Mouse (Mus musculus) erythroid progenitor cell, adult 5-6 weeks (primary cell): Measurements from ENCODE around the gene Glod4. TPM values are rescaled to one million over a fixed set of nuclear protein-coding genes. Genes with fewer than 3 reads are reported as not detected.
A peak's percentile ranks its signal among the peaks of the same experiment; 100 is the strongest.

ENCODE experiments used
- ATAC-seq: replicated peaks from 2 replicates; pipeline ENCODE4 v1.8.0; 2016; ENCODE audit warnings: moderate number of reproducible peaks, mild to moderate bottlenecking, moderate TSS enrichment, inconsistent platforms; ENCODE audit not compliant: poor library complexity, low FRiP score, severe bottlenecking
- total RNA-seq, 2 experiments: library from RNA; stranded (forward) in 1 of 2; stranded (reverse) in 1 of 2; fragments of 150-400 nt in 1 of 2; fragments of 186-747, 209-891 nt in 1 of 2; gene quantifications; 2 replicates each; pipeline versions ENCODE4 v1.2.3 to v1.2.4; 2015 to 2017; ENCODE audit warnings: low replicate concordance in 2 of 2

Gene Glod4
- total RNA-seq, 2 experiments from 2014 or later = 15.9 to 39.9 TPM

- no peak for ATAC-seq
These were observed 142.4 kb downstream of the Glod4 start for GRCm38 (mm10) chr11:76101154-76101553.

GRCm38 (mm10) chr11:76099193-76099975 lies 144.1 kb downstream of the Glod4 start:
- no peak for ATAC-seq

GRCm38 (mm10) chr11:76093610-76094009 lies 149.9 kb downstream of the Glod4 start:
- ATAC-seq = no peak

DNA sequence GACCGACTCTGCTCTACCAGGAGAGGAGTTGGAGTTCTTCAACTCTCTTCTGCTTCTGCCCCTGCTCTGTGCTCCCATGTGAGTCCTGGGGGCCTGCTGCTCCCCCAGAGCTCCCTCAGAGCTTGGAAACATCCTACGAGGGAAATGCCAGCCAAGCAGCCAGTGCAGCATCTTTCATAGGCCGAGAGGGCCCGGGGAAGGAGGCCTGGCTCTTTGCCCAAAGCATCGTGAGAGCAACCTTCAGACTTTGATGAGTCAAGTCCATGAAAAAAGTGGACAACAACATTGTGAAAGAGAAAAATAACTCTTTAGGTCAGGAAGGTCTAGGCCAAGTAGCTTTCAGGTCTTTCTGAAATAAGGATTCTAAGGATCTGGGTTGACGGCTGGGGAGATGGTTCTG lies 153.7 kb downstream of the Glod4 start:
- no peak for ATAC-seq

GRCm38 (mm10) chr11:76088506-76088905 lies 155.0 kb downstream of the Glod4 start:
- no peak for ATAC-seq

GRCm38 (mm10) chr11:76085898-76086591 lies 157.5 kb downstream of the Glod4 start:
- peak; percentile 61; the same call in 1 of the 2 replicates for ATAC-seq

DNA sequence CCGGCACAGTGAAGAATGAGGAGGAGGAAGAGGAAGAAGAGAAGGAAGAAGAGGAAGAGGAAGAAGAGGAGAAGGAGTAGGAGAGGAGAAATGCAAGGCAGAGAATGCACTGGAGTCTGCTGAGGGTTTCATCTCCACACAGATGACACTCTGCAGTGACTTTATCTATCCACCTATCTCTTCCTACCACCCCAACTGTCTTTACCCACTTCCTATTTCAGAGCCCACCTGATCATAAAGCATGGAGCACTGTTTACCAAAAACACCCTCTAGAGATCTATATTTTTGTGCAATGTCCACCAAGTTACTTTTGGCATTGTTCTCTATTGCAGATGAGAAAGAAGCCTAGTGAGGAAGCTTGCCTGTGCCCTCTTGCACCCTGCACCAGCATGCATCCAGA lies 158.6 kb downstream of the Glod4 start:
- ATAC-seq = no peak

DNA sequence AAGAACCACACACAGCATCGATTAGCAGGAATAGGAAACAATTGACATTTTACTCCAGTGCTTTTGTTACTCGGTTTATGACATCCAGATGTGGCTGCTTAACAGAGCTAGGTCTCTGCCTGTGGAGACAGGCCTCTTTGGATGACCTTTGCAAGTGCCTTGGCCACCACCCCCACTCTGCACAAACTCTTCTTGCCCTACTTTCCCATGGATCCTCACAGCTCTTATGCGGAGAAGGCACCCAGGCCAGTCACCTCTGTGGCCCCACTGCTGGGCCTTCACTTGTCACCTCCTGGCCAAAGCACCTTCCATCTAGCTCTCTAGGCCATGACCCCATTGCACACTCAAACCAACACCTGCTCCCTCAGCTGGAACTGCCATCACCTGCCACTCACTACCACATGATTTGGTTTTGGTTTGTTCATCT lies 159.6 kb downstream of the Glod4 start:
- ATAC-seq = no peak

- ATAC-seq = no peak
These were observed 162.4 kb downstream of the Glod4 start for GRCm38 (mm10) chr11:76081048-76081640.

GRCm38 (mm10) chr11:76080293-76080692 lies 163.2 kb downstream of the Glod4 start:
- ATAC-seq = no peak

- ATAC-seq = no peak
These were observed 166.2 kb downstream of the Glod4 start for GRCm38 (mm10) chr11:76077341-76077740.

DNA sequence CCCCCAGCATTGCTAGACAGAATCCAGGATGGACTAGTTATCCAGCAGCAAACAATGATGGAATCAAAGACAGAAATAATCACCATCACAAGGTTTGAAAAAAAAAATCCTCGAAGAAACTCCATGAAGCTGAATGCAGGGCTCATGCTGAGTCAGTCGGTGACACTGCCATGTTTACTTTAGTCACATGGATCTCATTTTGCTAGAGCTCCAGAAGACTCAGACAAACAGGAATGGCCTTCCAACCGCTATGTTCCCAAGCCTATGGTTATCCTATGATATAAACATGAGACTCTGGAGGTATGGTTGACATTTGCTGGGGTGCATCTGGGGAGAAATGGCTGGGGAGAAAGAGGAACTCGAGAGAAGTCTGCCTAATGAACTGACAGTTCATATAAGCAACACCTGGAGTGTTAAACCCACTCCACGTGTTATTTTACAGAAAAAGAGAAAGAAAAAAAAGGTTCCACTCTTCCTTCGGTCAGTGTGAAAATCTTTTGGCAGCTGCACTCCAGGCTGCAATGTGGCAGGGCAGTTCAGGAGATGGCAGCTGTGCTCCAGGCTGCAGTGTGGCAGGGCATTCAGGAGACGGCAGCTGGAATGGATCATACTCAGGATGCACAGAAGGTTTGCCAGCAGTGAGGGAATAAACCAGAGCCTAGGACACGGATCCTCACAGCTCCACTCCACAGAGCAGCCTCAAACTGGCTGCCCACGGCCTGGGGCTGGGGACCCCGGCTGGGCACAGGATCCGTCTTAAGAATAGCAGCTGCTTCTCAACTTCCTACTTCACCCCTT lies 169.0 kb downstream of the Glod4 start:
- no peak for ATAC-seq

Other genes starting within 250 kb of the Glod4 start
- gene 1700016K19Rik, start 243.8 kb downstream of the Glod4 start, total RNA-seq (2015; ENCODE audit: low replicate concordance) = not detected in 2 replicates
- gene 1700016K19Rik, start 243.8 kb downstream of the Glod4 start, total RNA-seq (2017; ENCODE audit: low replicate concordance) = not detected in 2 replicates
- 8.8 and 11.5 TPM in 2 replicates for gene Rflnb, start 215.9 kb downstream of the Glod4 start, total RNA-seq (2015; ENCODE audit: low replicate concordance)
- gene Rflnb, start 215.9 kb downstream of the Glod4 start, total RNA-seq (2017; ENCODE audit: low replicate concordance) = 6.7 and 7.2 TPM in 2 replicates
- gene Vps53, start 64.1 kb downstream of the Glod4 start, total RNA-seq (2015; ENCODE audit: low replicate concordance) = 10.1 and 28.1 TPM in 2 replicates
- gene Vps53, start 64.1 kb downstream of the Glod4 start, total RNA-seq (2017; ENCODE audit: low replicate concordance) = 6.0 and 7.3 TPM in 2 replicates
- gene Fam57a, start 64.1 kb downstream of the Glod4 start, total RNA-seq (2015; ENCODE audit: low replicate concordance) = 2.2 TPM in 1 of 2 replicates, not detected in the other
- gene Fam57a, start 64.1 kb downstream of the Glod4 start, total RNA-seq (2017; ENCODE audit: low replicate concordance) = not detected in 2 replicates
- not detected in 2 replicates for gene Dbil5, start 26.1 kb downstream of the Glod4 start, total RNA-seq (2015; ENCODE audit: low replicate concordance)
- not detected in 2 replicates for gene Dbil5, start 26.1 kb downstream of the Glod4 start, total RNA-seq (2017; ENCODE audit: low replicate concordance)
- gene Gemin4, start 26.1 kb downstream of the Glod4 start, total RNA-seq (2015; ENCODE audit: low replicate concordance) = 9.6 and 26.7 TPM in 2 replicates
- 1.8 and 3.0 TPM in 2 replicates for gene Gemin4, start 26.1 kb downstream of the Glod4 start, total RNA-seq (2017; ENCODE audit: low replicate concordance)
- 5.8 and 6.7 TPM in 2 replicates for gene Mrm3, start within 50 bp of the Glod4 start, total RNA-seq (2015; ENCODE audit: low replicate concordance)
- 2.3 and 2.4 TPM in 2 replicates for gene Mrm3, start within 50 bp of the Glod4 start, total RNA-seq (2017; ENCODE audit: low replicate concordance)
- gene Nxn, start 155.4 kb upstream of the Glod4 start, total RNA-seq (2015; ENCODE audit: low replicate concordance) = 1.4 and 2.1 TPM in 2 replicates
- 0.98 TPM in 1 of 2 replicates, not detected in the other for gene Nxn, start 155.4 kb upstream of the Glod4 start, total RNA-seq (2017; ENCODE audit: low replicate concordance)
- gene Timm22, start 163.2 kb upstream of the Glod4 start, total RNA-seq (2015; ENCODE audit: low replicate concordance) = 4.2 and 4.7 TPM in 2 replicates
- 2.3 and 4.0 TPM in 2 replicates for gene Timm22, start 163.2 kb upstream of the Glod4 start, total RNA-seq (2017; ENCODE audit: low replicate concordance)